ENCODE assay signal across 19 mouse cellular contexts in the genomic region with DNA sequence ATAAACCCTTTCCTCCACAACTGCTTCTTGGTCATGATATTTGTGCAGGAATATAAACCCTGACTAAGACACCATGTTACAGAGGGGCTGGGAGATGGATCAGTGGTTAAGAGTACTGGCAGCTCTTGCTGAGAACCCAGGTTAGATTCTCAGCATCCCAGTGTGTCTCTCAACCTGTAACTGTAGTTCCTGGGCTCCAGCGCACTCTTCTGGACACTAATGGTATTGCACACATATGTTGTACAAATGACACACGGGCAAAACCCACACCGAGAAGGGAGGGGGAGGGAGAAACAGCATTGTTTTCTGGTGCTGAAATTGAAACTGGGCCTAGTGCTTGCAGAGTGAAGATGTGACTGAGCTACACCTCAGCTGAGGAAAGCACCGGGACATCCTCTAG.
DNase-seq lines count a peak whose midpoint lies in the region; ATAC-seq and TF ChIP-seq lines count a peak whose summit lies in the region.
"Had no signal": no experiment of that assay in that cellular context is flagged by ENCODE, and none has a peak within 500 bp of the region (broad histone marks: within the 10 kb centered on the region; RNA-seq: fewer than 3 reads in every experiment).

No protein-coding gene starts in this region.

- H3K27ac ChIP-seq in forebrain, postnatal 0 days (ENCODE audit: low read depth, low read length), result no peak overlapping the region
- no peak overlapping the region for H3K27ac ChIP-seq in forebrain, embryonic 12.5 days
- H3K27ac ChIP-seq in liver, postnatal 0 days (ENCODE audit: low read depth), result no peak overlapping the region
- no peak overlapping the region for H3K27ac ChIP-seq in ES-Bruce4 (ENCODE audit: insufficient read depth, low read length)
- no peak overlapping the region for H3K27ac ChIP-seq in forebrain, embryonic 13.5 days
- H3K27ac ChIP-seq: embryonic facial prominence, embryonic 15.5 days; forebrain, embryonic 10.5 days; heart, embryonic 15.5 days; kidney, embryonic 15.5 days; stomach, embryonic 15.5 days had no signal

- no peak for TF ChIP-seq POLR2A in ES-Bruce4 (IDR thresholded peaks at IDR 0.05; ENCODE audit: insufficient read depth, low read length)

- no peaks in the 10 kb centered on the region for H3K27me3 ChIP-seq in forebrain, postnatal 0 days (ENCODE audit: insufficient read depth, low read length)
- H3K27me3 ChIP-seq in forebrain, embryonic 12.5 days, result no peaks in the 10 kb centered on the region
- no peaks in the 10 kb centered on the region for H3K27me3 ChIP-seq in liver, postnatal 0 days (ENCODE audit: insufficient read depth, low read length)
- H3K27me3 ChIP-seq in ES-Bruce4 (ENCODE audit: control insufficient read depth, insufficient read depth, low read length, poor library complexity, severe bottlenecking), result no peaks in the 10 kb centered on the region
- H3K27me3 ChIP-seq in forebrain, embryonic 13.5 days, result no peaks in the 10 kb centered on the region
- H3K27me3 ChIP-seq: embryonic facial prominence, embryonic 15.5 days; heart, embryonic 15.5 days; kidney, embryonic 15.5 days; stomach, embryonic 15.5 days had no signal

- H3K4me1 ChIP-seq in forebrain, postnatal 0 days (ENCODE audit: insufficient read depth), result no peaks in the 10 kb centered on the region
- no peaks in the 10 kb centered on the region for H3K4me1 ChIP-seq in forebrain, embryonic 12.5 days
- H3K4me1 ChIP-seq in liver, postnatal 0 days (ENCODE audit: insufficient read depth), result no peaks in the 10 kb centered on the region
- H3K4me1 ChIP-seq in ES-Bruce4 (ENCODE audit: control insufficient read depth, insufficient read depth, low read length), result no peaks in the 10 kb centered on the region
- no peaks in the 10 kb centered on the region for H3K4me1 ChIP-seq in forebrain, embryonic 13.5 days
- H3K4me1 ChIP-seq: embryonic facial prominence, embryonic 15.5 days; forebrain, embryonic 10.5 days; heart, embryonic 15.5 days; kidney, embryonic 15.5 days; stomach, embryonic 15.5 days had no signal

- H3K9me3 ChIP-seq in forebrain, postnatal 0 days (ENCODE audit: low read length), result no peaks in the 10 kb centered on the region
- H3K9me3 ChIP-seq in forebrain, embryonic 12.5 days, result no peaks in the 10 kb centered on the region
- no peaks in the 10 kb centered on the region for H3K9me3 ChIP-seq in liver, postnatal 0 days (ENCODE audit: low read length)
- no peaks in the 10 kb centered on the region for H3K9me3 ChIP-seq in ES-Bruce4 (replicated peaks; ENCODE audit: control insufficient read depth, insufficient read depth, low read length, poor library complexity, severe bottlenecking)
- H3K9me3 ChIP-seq in forebrain, embryonic 13.5 days (replicated peaks), result 0 out of 2 replicates have a peak, but pooled peaks cover 4% of the 10 kb centered on the region
- H3K9me3 ChIP-seq: embryonic facial prominence, embryonic 15.5 days; kidney, embryonic 15.5 days; stomach, embryonic 15.5 days had no signal

- DNase-seq in forebrain, postnatal 0 days, result no peak
- no peak for DNase-seq in liver, postnatal 0 days
- DNase-seq in liver (no peak), WW6 (ENCODE audit: low read depth, low spot score) (peak; percentile 24)
- no peak for DNase-seq in cerebellum, adult 8-10 months
- DNase-seq: adrenal gland, postnatal 10 days; cerebellum, postnatal 14 days; gastrocnemius, postnatal 14 days; lung, adult 18-20 months; lung, postnatal 14 days; retina, postnatal 1 day had no signal

- no peak overlapping the region for H3K9ac ChIP-seq in forebrain, postnatal 0 days
- H3K9ac ChIP-seq in forebrain, embryonic 12.5 days, result no peak overlapping the region
- no peak overlapping the region for H3K9ac ChIP-seq in liver, postnatal 0 days (replicated peaks)
- H3K9ac ChIP-seq in ES-Bruce4 (ENCODE audit: low read depth, poor library complexity, severe bottlenecking), result no peak overlapping the region
- no peak overlapping the region for H3K9ac ChIP-seq in forebrain, embryonic 13.5 days
- H3K9ac ChIP-seq: embryonic facial prominence, embryonic 15.5 days; heart, embryonic 15.5 days; kidney, embryonic 15.5 days; stomach, embryonic 15.5 days had no signal

- 85% methylated on average over 4 of the region's 4 CpGs for WGBS in forebrain, postnatal 0 days
- WGBS in forebrain, embryonic 12.5 days, result 85% methylated on average over 4 of the region's 4 CpGs
- WGBS in liver, postnatal 0 days (ENCODE audit: insufficient replicate concordance), result 77% methylated on average over 4 of the region's 4 CpGs
- 75% methylated on average over 4 of the region's 4 CpGs for WGBS in forebrain, embryonic 13.5 days

- no peaks in the 10 kb centered on the region for H3K36me3 ChIP-seq in forebrain, postnatal 0 days (ENCODE audit: insufficient read depth)
- no peaks in the 10 kb centered on the region for H3K36me3 ChIP-seq in forebrain, embryonic 12.5 days (replicated peaks)
- no peaks in the 10 kb centered on the region for H3K36me3 ChIP-seq in liver, postnatal 0 days (replicated peaks; ENCODE audit: insufficient read depth, low read length)
- no peaks in the 10 kb centered on the region for H3K36me3 ChIP-seq in ES-Bruce4 (ENCODE audit: control insufficient read depth, insufficient read depth, low read length, poor library complexity, severe bottlenecking)
- no peaks in the 10 kb centered on the region for H3K36me3 ChIP-seq in forebrain, embryonic 13.5 days (ENCODE audit: poor library complexity, severe bottlenecking)
- H3K36me3 ChIP-seq: embryonic facial prominence, embryonic 15.5 days; forebrain, embryonic 10.5 days; heart, embryonic 15.5 days; kidney, embryonic 15.5 days; stomach, embryonic 15.5 days had no signal

- TF ChIP-seq EP300 in liver, postnatal 0 days (IDR thresholded peaks at IDR 0.05; ENCODE audit: low read depth), result no peak
- TF ChIP-seq EP300 in ES-Bruce4 (IDR thresholded peaks at IDR 0.05; ENCODE audit: insufficient read depth, low read depth, low read length), result no peak

- no peak overlapping the region for H3K4me3 ChIP-seq in forebrain, postnatal 0 days (ENCODE audit: low read depth, low read length)
- H3K4me3 ChIP-seq in forebrain, embryonic 12.5 days (replicated peaks), result no peak overlapping the region
- no peak overlapping the region for H3K4me3 ChIP-seq in liver, postnatal 0 days (ENCODE audit: low read depth, low read length)
- no peak overlapping the region for H3K4me3 ChIP-seq in ES-Bruce4 (ENCODE audit: low read depth, low read length)
- H3K4me3 ChIP-seq in forebrain, embryonic 13.5 days, result no peak overlapping the region
- H3K4me3 ChIP-seq: embryonic facial prominence, embryonic 15.5 days; forebrain, embryonic 10.5 days; heart, embryonic 15.5 days; kidney, embryonic 15.5 days; stomach, embryonic 15.5 days had no signal

- no peak for ATAC-seq in forebrain, postnatal 0 days
- no peak for ATAC-seq in forebrain, embryonic 12.5 days (ENCODE audit: low FRiP score)
- ATAC-seq in liver, postnatal 0 days, result no peak
- ATAC-seq in forebrain, embryonic 13.5 days, result no peak

- 0 out of 2 replicates have a peak, but pooled peaks have one; percentile 17 for TF ChIP-seq CTCF in forebrain, postnatal 0 days (IDR thresholded peaks at IDR 0.05; ENCODE audit: low read depth)
- TF ChIP-seq CTCF in liver, postnatal 0 days (IDR thresholded peaks at IDR 0.05; ENCODE audit: low read depth), result peak; percentile 40
- peak; percentile 21 for TF ChIP-seq CTCF in ES-Bruce4 (IDR thresholded peaks at IDR 0.05; ENCODE audit: low read depth, low read length)

- no peak overlapping the region for H3K4me2 ChIP-seq in forebrain, postnatal 0 days (ENCODE audit: low read depth)
- H3K4me2 ChIP-seq in forebrain, embryonic 12.5 days, result no peak overlapping the region
- no peak overlapping the region for H3K4me2 ChIP-seq in liver, postnatal 0 days (ENCODE audit: low read depth, low read length)
- no peak overlapping the region for H3K4me2 ChIP-seq in forebrain, embryonic 13.5 days
- H3K4me2 ChIP-seq: embryonic facial prominence, embryonic 15.5 days; heart, embryonic 15.5 days; kidney, embryonic 15.5 days; stomach, embryonic 15.5 days had no signal
